Mouse (Mus musculus): ENCODE results near the gene Nacc1. TPM values are rescaled to one million over a fixed set of nuclear protein-coding genes. Genes with fewer than 3 reads are reported as not detected.

The Nacc1 gene
- total and polyA plus RNA-seq, 3 experiments = 42.5 to 106 TPM; not detected in 1

GRCm38 (mm10) chr8:84641578-84642361 lies 45.9 kb downstream of the Nacc1 start (continued):
- TF ChIP-seq GATA1 (IDR thresholded peaks at IDR 0.05; ENCODE audit: low read depth, low read length) (peak; percentile 66), MAFK (IDR thresholded peaks at IDR 0.05; ENCODE audit: borderline replicate concordance, low read depth, low read length) (no peak; the same call in 1 of the 2 replicates), E2F4 (IDR thresholded peaks at IDR 0.05; ENCODE audit: borderline replicate concordance, low read depth, low read length) (no peak), ZC3H11A (IDR thresholded peaks at IDR 0.05; ENCODE audit: low read depth, low read length) (no peak)

DNA sequence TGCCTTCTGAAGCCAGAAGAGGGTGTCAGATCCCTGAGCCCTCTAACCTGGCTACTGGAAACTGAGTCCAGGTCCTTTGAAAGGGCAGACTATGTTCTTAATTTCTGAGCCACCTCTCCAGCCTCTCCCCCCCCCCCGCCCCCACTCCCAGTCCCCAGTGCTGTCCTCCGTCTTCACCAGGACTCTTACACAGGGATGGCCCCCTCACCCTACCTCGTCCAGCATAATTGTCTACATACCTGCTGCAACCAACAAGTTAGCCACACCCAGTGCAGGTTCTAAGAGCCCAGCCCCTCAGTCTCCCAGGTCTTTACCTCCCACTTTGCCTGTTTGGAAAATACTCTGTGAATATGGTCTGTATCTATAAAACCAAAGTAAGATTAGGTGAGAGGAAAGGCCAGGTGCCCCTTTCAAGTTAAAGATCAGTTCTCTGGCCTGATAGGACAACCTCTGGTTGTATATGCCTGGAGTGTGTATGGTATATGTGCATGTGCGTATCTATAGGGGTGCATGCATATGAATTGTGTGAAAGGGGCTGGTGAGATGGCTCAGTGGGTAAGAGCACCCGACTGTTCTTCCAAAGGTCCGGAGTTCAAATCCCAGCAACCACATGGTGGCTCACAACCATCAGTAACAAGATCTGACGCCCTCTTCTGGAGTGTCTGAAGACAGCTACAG lies 46.9 kb downstream of the Nacc1 start:
- H3K36me3 ChIP-seq (ENCODE audit: control insufficient read depth in 1 of 2, insufficient read depth in 2 of 2, low read length in 2 of 2) = peaks cover 0 to 20% of the 10 kb centered on the region in 2 experiments; a peak in 2 of 4 replicates
- H3K4me3 ChIP-seq (ENCODE audit: control insufficient read depth in 1 of 2, insufficient read depth in 1 of 2, low read depth in 2 of 2, low read length in 2 of 2) = peak overlapping the region; percentile 76 to 91; a peak in 3 of 4 replicates
- H3K9ac ChIP-seq (ENCODE audit: control insufficient read depth, low read depth, low read length, poor library complexity, severe bottlenecking) = peak overlapping the region; percentile 87
- peak; percentile 55 for DNase-seq (ENCODE audit: low read depth, low spot score)
- peaks cover 7 to 21% of the 10 kb centered on the region in 2 experiments; a peak in 3 of 4 replicates for H3K4me1 ChIP-seq (ENCODE audit: control insufficient read depth in 1 of 2, insufficient read depth in 2 of 2, low read length in 2 of 2)
- peak in 2 of 3 experiments; percentile 2 to 21; a peak in 1 of 6 replicates for TF ChIP-seq CTCF (IDR thresholded peaks at IDR 0.05 in 2 of 3, conservative IDR thresholded peaks at IDR 0.05 in 1 of 3; ENCODE audit: control insufficient read depth in 1 of 3, insufficient read depth in 1 of 3, low read depth in 2 of 3, low read length in 3 of 3, poor library complexity in 1 of 3, severe bottlenecking in 1 of 3)
- no peak for TF ChIP-seq POLR2AphosphoS2 (IDR thresholded peaks at IDR 0.05; ENCODE audit: low read length)
- TF ChIP-seq RAD21 (IDR thresholded peaks at IDR 0.05; ENCODE audit: low read depth, low read length) = no peak
- peak; percentile 97 for TF ChIP-seq TBP (IDR thresholded peaks at IDR 0.05; ENCODE audit: low read depth, low read length)
- peaks cover 1% of the 10 kb centered on the region; the same call in 1 of the 2 replicates for H3K79me2 ChIP-seq (ENCODE audit: control insufficient read depth, insufficient read depth, low read length, poor library complexity)
- H3K9me3 ChIP-seq (replicated peaks; ENCODE audit: insufficient read depth, low read length) = no peaks in the 10 kb centered on the region
- H3K27me3 ChIP-seq (ENCODE audit: control insufficient read depth in 1 of 2, insufficient read depth in 2 of 2, low read length in 2 of 2) = no peaks in the 10 kb centered on the region
- peak overlapping the region; percentile 48; the same call in 1 of the 2 replicates for H3K27ac ChIP-seq (ENCODE audit: control insufficient read depth, low read depth, low read length)

- H3K27me3 ChIP-seq (ENCODE audit: control insufficient read depth in 1 of 2, insufficient read depth in 2 of 2, low read length in 2 of 2) = no peaks in the 10 kb centered on the region
- peak overlapping the region; percentile 87 for H3K9ac ChIP-seq (ENCODE audit: control insufficient read depth, low read depth, low read length, poor library complexity, severe bottlenecking)
- peak overlapping the region; percentile 76 to 91 for H3K4me3 ChIP-seq (ENCODE audit: control insufficient read depth in 1 of 2, insufficient read depth in 1 of 2, low read depth in 2 of 2, low read length in 2 of 2)
- TF ChIP-seq NRF1 (IDR thresholded peaks at IDR 0.05; ENCODE audit: insufficient read depth, low read depth, low read length, poor library complexity, severe bottlenecking) (no peak), ZKSCAN1 (IDR thresholded peaks at IDR 0.05; ENCODE audit: low read depth, low read length) (no peak), CHD1 (IDR thresholded peaks at IDR 0.05; ENCODE audit: low read depth, low read length) (0 out of 2 replicates have a peak, but pooled peaks have one; percentile 71), HCFC1 (IDR thresholded peaks at IDR 0.05; ENCODE audit: low read depth, low read length) (no peak), ZNF384 (IDR thresholded peaks at IDR 0.05; ENCODE audit: low read depth, low read length) (peak; percentile 43; the same call in 1 of the 2 replicates), ELF1 (IDR thresholded peaks at IDR 0.05; ENCODE audit: low read depth, low read length) (no peak), TBP (IDR thresholded peaks at IDR 0.05; ENCODE audit: low read depth, low read length) (no peak), SIN3A (IDR thresholded peaks at IDR 0.05; ENCODE audit: low read length) (0 out of 2 replicates have a peak, but pooled peaks have one; percentile 2), MYB (IDR thresholded peaks at IDR 0.05; ENCODE audit: low read depth, low read length) (no peak), MYC (IDR thresholded peaks at IDR 0.05; ENCODE audit: low read depth, low read length) (no peak)
- H3K79me2 ChIP-seq (ENCODE audit: control insufficient read depth, insufficient read depth, low read length, poor library complexity) = peaks cover 1% of the 10 kb centered on the region; the same call in 1 of the 2 replicates
- peak; percentile 46 for DNase-seq (ENCODE audit: low read depth, low spot score)
- H3K9me3 ChIP-seq (replicated peaks; ENCODE audit: insufficient read depth, low read length) = no peaks in the 10 kb centered on the region
- H3K27ac ChIP-seq (ENCODE audit: control insufficient read depth, low read depth, low read length) = peak overlapping the region; percentile 72; the same call in 1 of the 2 replicates
- H3K4me1 ChIP-seq (ENCODE audit: control insufficient read depth in 1 of 2, insufficient read depth in 2 of 2, low read length in 2 of 2) = peaks cover 7 to 21% of the 10 kb centered on the region in 2 experiments; a peak in 3 of 4 replicates
- peaks cover 0 to 20% of the 10 kb centered on the region in 2 experiments; a peak in 2 of 4 replicates for H3K36me3 ChIP-seq (ENCODE audit: control insufficient read depth in 1 of 2, insufficient read depth in 2 of 2, low read length in 2 of 2)
Measured at GRCm38 (mm10) chr8:84640010-84640588, 47.6 kb downstream of the Nacc1 start.
